Mouse (Mus musculus): Measurements from ENCODE around the gene Xlr5a. TPM values are rescaled to one million over a fixed set of nuclear protein-coding genes. Genes with fewer than 3 reads are reported as not detected.

The Xlr5a gene
- total and polyA plus RNA-seq, 3 experiments, result 0.20 TPM; not detected in 2

DNA sequence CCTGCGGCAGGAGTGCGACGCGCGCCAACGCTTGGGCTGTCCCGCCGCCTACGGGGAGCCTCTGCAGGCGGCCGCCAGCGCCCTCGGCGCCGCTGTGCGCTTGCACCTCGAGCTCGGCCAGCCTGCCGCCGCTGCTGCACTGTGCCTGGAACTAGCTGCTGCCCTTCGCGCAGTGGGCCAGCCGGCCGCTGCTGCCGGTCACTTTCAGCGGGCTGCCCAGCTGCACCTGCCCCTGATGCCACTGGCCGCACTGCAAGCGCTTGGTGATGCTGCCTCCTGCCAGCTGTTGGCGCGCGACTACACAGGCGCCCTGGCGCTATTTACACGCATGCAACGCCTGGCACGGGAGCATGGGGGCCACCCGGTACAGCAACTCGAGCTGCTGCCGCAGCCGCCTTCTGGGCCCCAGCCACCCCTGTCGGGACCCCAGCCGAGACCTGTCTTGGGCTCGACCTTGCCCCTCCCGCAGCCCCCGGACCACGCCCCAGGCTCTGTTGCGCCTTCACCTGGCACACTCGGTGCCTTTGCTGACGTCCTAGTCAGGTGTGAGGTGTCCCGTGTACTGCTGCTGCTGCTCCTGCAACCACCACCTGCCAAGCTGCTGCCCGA is 64.1 kb downstream of the Xlr5a start:
- no peak for DNase-seq (ENCODE audit: extremely low read depth)
- Histone ChIP-seq H3K9me3 (replicated peaks; ENCODE audit: low read length) (no peaks in the 10 kb centered on the region), H3K27me3 (replicated peaks) (no peaks in the 10 kb centered on the region), H3K4me1 (ENCODE audit: control insufficient read depth in 1 of 2, insufficient read depth in 2 of 2) (no peaks in the 10 kb centered on the region), H3K27ac (ENCODE audit: insufficient read depth, low read depth) (peak overlapping the region; percentile 91), H3K9ac (ENCODE audit: insufficient read depth, low read depth) (peak overlapping the region; percentile 68), H3K4me3 (replicated peaks in 1 of 3; ENCODE audit: low read depth in 2 of 3, low read length in 2 of 3, poor library complexity in 1 of 3) (peak overlapping the region; percentile 48 to 87 (median 70)), H3K79me2 (replicated peaks; ENCODE audit: control insufficient read depth, extremely low read depth, insufficient read depth, poor library complexity, severe bottlenecking) (no peaks in the 10 kb centered on the region), H3K36me3 (replicated peaks in 1 of 2; ENCODE audit: control insufficient read depth in 1 of 2, insufficient read depth in 1 of 2, low read length in 1 of 2) (no peaks in the 10 kb centered on the region), H3K4me2 (ENCODE audit: insufficient read depth, low read depth, poor library complexity, severe bottlenecking) (peak overlapping the region; percentile 87)
- dilution Hi-C loops (cut with MboI; ENCODE audit: extremely low pct_ligation_motif_present, extremely low pct_unique_long_range_greater_than_20kb, low sequenced_read_pairs) (no loop called here), in situ Hi-C loops (cut with MboI; ENCODE audit: low pct_ligation_motif_present, low pct_unique_long_range_greater_than_20kb, low sequenced_read_pairs) (loop anchor here (25.0 kb wide), 1 partner anchor 184 kb away; the partner anchor contains the start of gene Zfp92)
- no peak for TF ChIP-seq MAFK (IDR thresholded peaks at IDR 0.05; ENCODE audit: insufficient replicate concordance, low read length)
- peak; percentile 75 for TF ChIP-seq BHLHE40 (IDR thresholded peaks at IDR 0.05; ENCODE audit: low read depth, low read length)
- TF ChIP-seq MXI1 (IDR thresholded peaks at IDR 0.05; ENCODE audit: low read depth, low read length), result peak; percentile 51; the same call in 1 of the 2 replicates
- no peak for TF ChIP-seq NRF1 (IDR thresholded peaks at IDR 0.05; ENCODE audit: low read depth, low read length)
- 0 out of 2 replicates have a peak, but pooled peaks have one; percentile 11 for TF ChIP-seq MYC (IDR thresholded peaks at IDR 0.05; ENCODE audit: low read depth, low read length)
- TF ChIP-seq CTCF (conservative IDR thresholded peaks at IDR 0.05 in 1 of 2, IDR thresholded peaks at IDR 0.05 in 1 of 2; ENCODE audit: low read depth in 2 of 2, low read length in 2 of 2), result peak in 1 of 2 experiments; percentile 30; a peak in 2 of 4 replicates
- TF ChIP-seq ZNF384 (IDR thresholded peaks at IDR 0.05; ENCODE audit: low read depth, low read length), result no peak
- no peak for TF ChIP-seq MAZ (IDR thresholded peaks at IDR 0.05; ENCODE audit: low read depth, low read length)
- no peak for TF ChIP-seq MEF2A (IDR thresholded peaks at IDR 0.05; ENCODE audit: borderline replicate concordance, low read depth, low read length)
- TF ChIP-seq SIN3A (IDR thresholded peaks at IDR 0.05; ENCODE audit: low read length), result no peak; the same call in 1 of the 2 replicates
- no peak for TF ChIP-seq POLR2AphosphoS2 (IDR thresholded peaks at IDR 0.05; ENCODE audit: low read depth, low read length)
- no peak for TF ChIP-seq SMC3 (IDR thresholded peaks at IDR 0.05; ENCODE audit: low read depth, low read length)

DNA sequence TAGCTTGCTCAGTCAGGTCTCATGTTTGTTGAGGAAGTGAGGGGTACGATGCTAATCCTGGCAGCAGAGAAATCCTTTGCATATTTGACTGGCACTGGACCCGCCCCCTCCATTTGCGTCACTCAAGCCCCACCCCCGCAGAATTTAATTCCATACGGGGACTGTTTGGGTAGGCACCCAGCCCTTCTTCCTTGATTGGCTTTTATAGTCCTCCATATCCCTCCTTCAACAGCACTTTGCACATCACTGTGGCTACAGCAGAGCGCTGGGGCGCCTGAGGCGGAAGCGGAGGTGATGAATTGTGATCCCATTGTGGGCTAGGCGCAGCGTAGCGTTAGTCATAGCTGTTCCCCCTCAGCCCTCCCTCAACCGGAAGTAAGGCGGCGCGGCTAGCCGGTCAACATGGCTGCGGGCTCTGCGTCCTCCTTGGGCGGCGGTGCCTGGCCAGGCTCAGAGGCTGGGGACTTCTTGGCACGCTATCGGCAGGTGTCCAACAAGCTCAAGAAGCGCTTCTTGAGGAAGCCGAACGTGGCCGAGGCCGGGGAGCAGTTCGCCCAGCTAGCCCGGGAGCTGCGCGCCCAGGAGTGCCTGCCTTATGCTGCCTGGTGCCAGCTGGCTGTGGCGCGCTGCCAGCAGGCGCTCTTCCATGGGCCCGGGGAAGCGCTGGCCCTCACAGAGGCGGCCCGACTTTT is 64.7 kb downstream of the Xlr5a start, which contains the start of gene F8a:
Gene F8a, plus strand, starts transcription at position 378 of the 692 bp plus-strand sequence.
- peak within 1 kb of the TSS; percentile 91 for H3K27ac ChIP-seq (ENCODE audit: insufficient read depth, low read depth)
- peak within 1 kb of the TSS; percentile 68 for H3K9ac ChIP-seq (ENCODE audit: insufficient read depth, low read depth)
- peak within 1 kb of the TSS; percentile 48 to 87 (median 70) for H3K4me3 ChIP-seq (replicated peaks in 1 of 3; ENCODE audit: low read depth in 2 of 3, low read length in 2 of 3, poor library complexity in 1 of 3)
- in situ Hi-C loops (cut with MboI; ENCODE audit: low pct_ligation_motif_present, low pct_unique_long_range_greater_than_20kb, low sequenced_read_pairs) (loop anchor here (25.0 kb wide), 1 partner anchor 184 kb away; the partner anchor contains the start of gene Zfp92), dilution Hi-C loops (cut with MboI; ENCODE audit: extremely low pct_ligation_motif_present, extremely low pct_unique_long_range_greater_than_20kb, low sequenced_read_pairs) (no loop called here)
- H3K4me2 ChIP-seq (ENCODE audit: insufficient read depth, low read depth, poor library complexity, severe bottlenecking), result peak within 1 kb of the TSS; percentile 87
- DNase-seq (ENCODE audit: extremely low read depth), result peak; percentile 79
- no peaks in the 10 kb centered on the region for H3K27me3 ChIP-seq (replicated peaks)
- no peaks in the 10 kb centered on the region for H3K9me3 ChIP-seq (replicated peaks; ENCODE audit: low read length)
- no peaks in the 10 kb centered on the region for H3K4me1 ChIP-seq (ENCODE audit: control insufficient read depth in 1 of 2, insufficient read depth in 2 of 2)
- H3K36me3 ChIP-seq (replicated peaks in 1 of 2; ENCODE audit: control insufficient read depth in 1 of 2, insufficient read depth in 1 of 2, low read length in 1 of 2), result no peaks in the 10 kb centered on the region
- no peaks in the 10 kb centered on the region for H3K79me2 ChIP-seq (replicated peaks; ENCODE audit: control insufficient read depth, extremely low read depth, insufficient read depth, poor library complexity, severe bottlenecking)
- TF ChIP-seq MAX (IDR thresholded peaks at IDR 0.05; ENCODE audit: low read length), result no peak
- no peak for TF ChIP-seq USF1 (IDR thresholded peaks at IDR 0.05; ENCODE audit: low read depth, low read length)
- no peak for TF ChIP-seq UBTF (IDR thresholded peaks at IDR 0.05; ENCODE audit: low read depth, low read length)
- TF ChIP-seq JUN (IDR thresholded peaks at IDR 0.05; ENCODE audit: insufficient read depth, low read depth, low read length), result no peak
- TF ChIP-seq TCF12 (IDR thresholded peaks at IDR 0.05; ENCODE audit: low read depth, low read length), result 0 out of 2 replicates have a peak, but pooled peaks have one; percentile 38
- no peak for TF ChIP-seq USF2 (conservative IDR thresholded peaks at IDR 0.05; ENCODE audit: low read depth, low read length)
- peak; percentile 38; the same call in 1 of the 2 replicates for TF ChIP-seq ETS1 (conservative IDR thresholded peaks at IDR 0.05; ENCODE audit: low read depth, low read length)
- TF ChIP-seq GABPA (IDR thresholded peaks at IDR 0.05; ENCODE audit: insufficient replicate concordance, low read depth, low read length), result no peak
- TF ChIP-seq MYC (IDR thresholded peaks at IDR 0.05; ENCODE audit: low read depth, low read length), result no peak
- TF ChIP-seq ZKSCAN1 (IDR thresholded peaks at IDR 0.05; ENCODE audit: borderline replicate concordance, low read depth, low read length), result no peak
- TF ChIP-seq PAX5 (IDR thresholded peaks at IDR 0.05; ENCODE audit: low read length), result no peak
- peak; percentile 71 for TF ChIP-seq ZMIZ1 (IDR thresholded peaks at IDR 0.05; ENCODE audit: low read depth, low read length)
- TF ChIP-seq MAZ (IDR thresholded peaks at IDR 0.05; ENCODE audit: low read depth, low read length), result no peak
- TF ChIP-seq MEF2A (IDR thresholded peaks at IDR 0.05; ENCODE audit: borderline replicate concordance, low read depth, low read length), result no peak; the same call in 1 of the 2 replicates
- no peak for TF ChIP-seq SIN3A (IDR thresholded peaks at IDR 0.05; ENCODE audit: low read length)
- peak; percentile 60 for TF ChIP-seq NELFE (IDR thresholded peaks at IDR 0.05; ENCODE audit: low read depth, low read length)
- no peak for TF ChIP-seq E2F4 (IDR thresholded peaks at IDR 0.05; ENCODE audit: insufficient replicate concordance, low read depth, low read length)
- no peak for TF ChIP-seq ZC3H11A (IDR thresholded peaks at IDR 0.05; ENCODE audit: low read depth, low read length)
- no peak for TF ChIP-seq IRF4 (IDR thresholded peaks at IDR 0.05; ENCODE audit: low read depth, low read length)
- 0 out of 2 replicates have a peak, but pooled peaks have one; percentile 20 for TF ChIP-seq HCFC1 (IDR thresholded peaks at IDR 0.05; ENCODE audit: low read depth, low read length)
- TF ChIP-seq RCOR1 (conservative IDR thresholded peaks at IDR 0.05; ENCODE audit: low read depth, low read length), result no peak

All from CH12.LX (cell line).